Mouse (Mus musculus) bone marrow macrophage, adult 2 months (primary cell): ENCODE measurements at regions not wholly inside any gene's neighbourhood (a gene's known extent, or its start where the extent isn't known, plus 50 kb on each side); places are given as distances from the start of the nearest gene placed in this dataset.

Source experiments
- CTCF ChIP-seq: IDR thresholded peaks from 2 replicates; pipeline ENCODE4 v1.5.1; 2012; ENCODE audit warnings: low read depth, mild to moderate bottlenecking, low read length, moderate library complexity
- POLR2A ChIP-seq: IDR thresholded peaks from 2 replicates; pipeline ENCODE4 v1.6.1; 2012; ENCODE audit warnings: mild to moderate bottlenecking, low read depth, low read length, borderline replicate concordance

GRCm38 (mm10) chr13:90212390-90212789 lies 123.0 kb upstream of the Xrcc4 start:
- TF ChIP-seq CTCF (no peak), POLR2A (no peak)
